Mouse (Mus musculus): ENCODE results near the gene Slc44a4. TPM values are rescaled to one million over a fixed set of nuclear protein-coding genes. Genes with fewer than 3 reads are reported as not detected.

The Slc44a4 gene
- polyA plus RNA-seq, 1 experiment from 2014 or later = not detected

DNA sequence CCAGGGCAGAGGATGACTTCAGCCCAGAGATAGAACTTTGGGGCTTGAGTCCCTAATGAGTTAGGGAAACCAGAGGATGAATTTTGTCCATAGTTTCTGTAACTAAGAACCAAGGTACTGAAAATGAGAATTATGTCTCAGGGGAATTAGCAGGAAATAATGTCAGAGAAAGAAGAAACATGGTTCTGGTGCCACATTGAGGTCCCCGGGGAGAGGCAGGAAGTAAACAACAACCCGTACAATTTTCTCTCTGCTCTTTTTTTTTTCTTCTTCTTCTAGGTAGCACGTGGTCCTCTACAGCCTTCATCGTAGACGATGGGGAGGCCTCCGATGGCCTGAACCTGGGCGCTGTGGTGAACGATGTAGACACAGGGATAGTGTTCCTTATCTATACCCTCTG, 18.0 kb downstream of the Slc44a4 start:
- Histone ChIP-seq H3K9me3 (ENCODE audit: control insufficient read depth, low read length) (no peaks in the 10 kb centered on the region), H3K4me2 (ENCODE audit: low read length) (peak overlapping the region; percentile 99), H3K9ac (ENCODE audit: low read length) (peak overlapping the region; percentile 89), H3K4me3 (ENCODE audit: control insufficient read depth in 1 of 2, insufficient read depth in 1 of 2, low read depth in 1 of 2, low read length in 2 of 2) (peak overlapping the region; percentile 77 to 84; a peak in 2 of 4 replicates), H3K27ac (replicated peaks in 1 of 2; ENCODE audit: control insufficient read depth in 1 of 2, insufficient read depth in 1 of 2, low read depth in 2 of 2, low read length in 2 of 2) (no peak overlapping the region), H3K4me1 (ENCODE audit: control insufficient read depth in 2 of 2, insufficient read depth in 2 of 2, low read length in 2 of 2) (peaks cover 8 to 10% of the 10 kb centered on the region in 2 experiments; a peak in 3 of 4 replicates), H3K27me3 (ENCODE audit: control insufficient read depth, insufficient read depth, low read length) (no peaks in the 10 kb centered on the region), H3K36me3 (ENCODE audit: control insufficient read depth, insufficient read depth, low read length) (peaks cover 21% of the 10 kb centered on the region)
- no peak for ATAC-seq (ENCODE audit: insufficient number of reproducible peaks, insufficient read depth, low FRiP score, low read depth)
- 78% methylated on average over 8 of the region's 8 CpGs for WGBS

DNA sequence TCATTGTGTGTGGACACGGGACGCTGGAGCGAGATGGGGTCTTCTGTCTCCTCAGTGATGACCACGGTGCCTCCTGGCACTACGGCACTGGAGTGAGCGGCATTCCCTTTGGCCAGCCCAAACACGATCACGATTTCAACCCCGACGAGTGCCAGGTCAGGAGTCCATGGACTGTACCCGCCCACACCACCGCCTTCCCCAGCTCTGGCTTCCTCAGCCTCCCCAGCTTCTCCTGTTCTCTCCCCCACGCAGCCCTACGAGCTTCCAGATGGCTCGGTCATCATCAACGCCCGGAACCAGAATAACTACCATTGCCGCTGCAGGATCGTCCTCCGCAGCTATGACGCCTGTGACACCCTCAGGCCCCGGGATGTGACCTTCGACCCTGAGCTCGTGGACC, 19.8 kb downstream of the Slc44a4 start:
- Histone ChIP-seq H3K36me3 (ENCODE audit: control insufficient read depth, insufficient read depth, low read length) (peaks cover 21% of the 10 kb centered on the region), H3K27ac (replicated peaks in 1 of 2; ENCODE audit: control insufficient read depth in 1 of 2, insufficient read depth in 1 of 2, low read depth in 2 of 2, low read length in 2 of 2) (no peak overlapping the region; a peak in 1 of 4 replicates), H3K4me1 (ENCODE audit: control insufficient read depth in 2 of 2, insufficient read depth in 2 of 2, low read length in 2 of 2) (peaks cover 7 to 10% of the 10 kb centered on the region in 2 experiments; a peak in 3 of 4 replicates), H3K4me3 (ENCODE audit: control insufficient read depth in 1 of 2, insufficient read depth in 1 of 2, low read depth in 1 of 2, low read length in 2 of 2) (no peak overlapping the region), H3K9ac (ENCODE audit: low read length) (no peak overlapping the region), H3K4me2 (ENCODE audit: low read length) (no peak overlapping the region), H3K27me3 (ENCODE audit: control insufficient read depth, insufficient read depth, low read length) (no peaks in the 10 kb centered on the region), H3K9me3 (ENCODE audit: control insufficient read depth, low read length) (no peaks in the 10 kb centered on the region)
- 70% methylated on average over 24 of the region's 24 CpGs for WGBS
- no peak for ATAC-seq (ENCODE audit: insufficient number of reproducible peaks, insufficient read depth, low FRiP score, low read depth)

DNA sequence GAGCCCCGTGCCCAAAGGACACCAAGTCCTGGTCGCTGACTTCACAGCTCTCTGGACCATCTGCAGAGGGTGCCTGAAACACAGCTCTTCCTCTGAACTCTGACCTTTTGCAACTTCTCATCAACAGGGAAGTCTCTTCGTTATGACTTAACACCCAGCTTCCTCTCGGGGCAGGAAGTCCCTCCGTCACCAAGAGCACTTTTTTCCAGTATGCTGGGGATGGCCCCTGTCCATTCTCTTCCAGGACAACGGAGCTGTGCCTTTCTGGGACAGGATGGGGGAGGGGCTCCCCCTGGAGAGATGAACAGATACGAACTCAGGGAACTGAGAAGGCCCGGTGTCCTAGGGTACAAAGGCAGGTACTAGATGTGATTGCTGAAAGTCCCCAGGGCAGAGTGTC, 20.6 kb downstream of the Slc44a4 start:
- no peaks in the 10 kb centered on the region for H3K9me3 ChIP-seq (ENCODE audit: control insufficient read depth, low read length)
- no peak overlapping the region for H3K4me3 ChIP-seq (ENCODE audit: control insufficient read depth in 1 of 2, insufficient read depth in 1 of 2, low read depth in 1 of 2, low read length in 2 of 2)
- H3K4me2 ChIP-seq (ENCODE audit: low read length) = no peak overlapping the region; the same call in 1 of the 2 replicates

DNA sequence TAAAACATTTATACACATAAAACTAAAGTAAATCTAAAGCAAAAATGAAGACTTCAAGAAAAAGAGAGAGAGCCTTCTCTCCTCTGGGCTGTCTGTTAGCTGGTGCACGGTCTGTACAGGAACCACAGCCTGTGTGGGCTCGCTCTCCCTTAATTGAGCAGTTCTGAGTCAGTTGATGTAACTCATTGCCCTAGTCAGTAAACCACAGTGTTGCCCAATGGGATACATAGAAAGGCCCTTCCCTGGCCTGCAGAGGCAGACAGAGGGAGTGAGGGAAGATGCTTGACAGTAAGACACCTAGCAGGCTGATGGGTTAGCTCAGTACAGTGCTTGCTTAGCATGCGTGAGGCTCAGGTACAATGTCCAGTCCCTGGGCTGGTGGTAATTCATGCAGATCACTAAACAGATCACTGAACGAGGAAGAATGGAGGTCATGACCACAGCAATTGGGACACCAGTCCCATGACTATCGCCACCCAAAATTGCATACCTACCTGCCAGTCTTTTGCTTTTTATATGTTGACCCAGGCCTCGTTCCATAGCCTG, 23.8 kb downstream of the Slc44a4 start:
- no peak for ATAC-seq (ENCODE audit: insufficient number of reproducible peaks, insufficient read depth, low FRiP score, low read depth)
- H3K27me3 ChIP-seq (ENCODE audit: control insufficient read depth, insufficient read depth, low read length) = no peaks in the 10 kb centered on the region

More for the DNA sequence above, 20.6 kb downstream of the Slc44a4 start:
- Histone ChIP-seq H3K27me3 (ENCODE audit: control insufficient read depth, insufficient read depth, low read length) (no peaks in the 10 kb centered on the region), H3K27ac (replicated peaks in 1 of 2; ENCODE audit: control insufficient read depth in 1 of 2, insufficient read depth in 1 of 2, low read depth in 2 of 2, low read length in 2 of 2) (no peak overlapping the region), H3K9ac (ENCODE audit: low read length) (no peak overlapping the region), H3K36me3 (ENCODE audit: control insufficient read depth, insufficient read depth, low read length) (peaks cover 21% of the 10 kb centered on the region), H3K4me1 (ENCODE audit: control insufficient read depth in 2 of 2, insufficient read depth in 2 of 2, low read length in 2 of 2) (peaks cover 7 to 10% of the 10 kb centered on the region in 2 experiments; a peak in 3 of 4 replicates)
- WGBS = 47% methylated on average over 8 of the region's 8 CpGs
- ATAC-seq (ENCODE audit: insufficient number of reproducible peaks, insufficient read depth, low FRiP score, low read depth) = no peak

DNA sequence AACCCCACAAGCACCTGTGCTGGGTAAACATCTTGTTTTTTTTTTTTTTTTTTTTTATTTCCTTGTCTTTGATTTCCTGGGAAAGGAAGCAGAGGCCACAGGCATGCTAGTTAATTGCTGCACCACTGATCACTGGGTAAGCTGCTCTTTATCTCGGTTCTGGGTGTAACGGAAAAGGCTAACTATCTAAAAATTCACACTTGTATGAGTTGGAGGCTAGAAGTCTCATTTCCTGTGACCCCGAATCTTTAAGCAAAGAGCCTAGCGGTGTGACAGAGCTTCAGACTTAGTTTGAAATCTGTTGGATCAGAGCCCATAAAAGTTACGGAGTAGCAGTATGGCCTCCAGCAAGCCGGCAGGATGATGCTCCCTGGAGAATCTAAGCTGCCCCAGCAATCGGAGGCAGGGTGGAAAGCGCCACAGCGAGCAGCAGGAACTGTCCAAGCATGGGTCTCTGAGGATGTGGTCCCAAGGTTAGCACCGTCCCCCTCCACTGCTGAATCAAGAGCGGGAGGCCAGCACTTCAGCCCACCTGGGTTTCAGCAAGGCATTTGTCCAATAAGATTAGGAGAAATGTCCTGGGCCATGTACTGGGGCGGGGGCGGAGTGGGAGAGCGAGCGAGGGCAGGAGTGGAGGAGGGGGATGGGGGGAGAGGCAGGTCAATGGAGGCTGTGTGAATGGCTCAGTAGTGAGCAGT, 27.2 kb downstream of the Slc44a4 start:
- H3K27me3 ChIP-seq (ENCODE audit: control insufficient read depth, insufficient read depth, low read length) = no peaks in the 10 kb centered on the region
- H3K9ac ChIP-seq (ENCODE audit: low read length) = peak overlapping the region; percentile 64
- H3K27ac ChIP-seq (replicated peaks in 1 of 2; ENCODE audit: control insufficient read depth in 1 of 2, insufficient read depth in 1 of 2, low read depth in 2 of 2, low read length in 2 of 2) = peak overlapping the region; percentile 66 to 75
- WGBS = 6% methylated on average over 15 of the region's 15 CpGs
- H3K4me3 ChIP-seq (ENCODE audit: control insufficient read depth in 1 of 2, insufficient read depth in 1 of 2, low read depth in 1 of 2, low read length in 2 of 2) = peak overlapping the region; percentile 29 to 31
- ATAC-seq (ENCODE audit: insufficient number of reproducible peaks, insufficient read depth, low FRiP score, low read depth) = peak; percentile 32; the same call in 1 of the 2 replicates
- no peaks in the 10 kb centered on the region for H3K36me3 ChIP-seq (ENCODE audit: control insufficient read depth, insufficient read depth, low read length)
- no peaks in the 10 kb centered on the region for H3K9me3 ChIP-seq (ENCODE audit: control insufficient read depth, low read length)
- H3K4me2 ChIP-seq (ENCODE audit: low read length) = peak overlapping the region; percentile 63
- peaks cover 3 to 10% of the 10 kb centered on the region in 2 experiments; a peak in 2 of 4 replicates for H3K4me1 ChIP-seq (ENCODE audit: control insufficient read depth in 2 of 2, insufficient read depth in 2 of 2, low read length in 2 of 2)

More for the DNA sequence above, 23.8 kb downstream of the Slc44a4 start:
- no peak overlapping the region for H3K4me2 ChIP-seq (ENCODE audit: low read length)
- H3K9ac ChIP-seq (ENCODE audit: low read length) = no peak overlapping the region
- WGBS = 81% methylated on average over 6 of the region's 6 CpGs
- no peak overlapping the region for H3K4me3 ChIP-seq (ENCODE audit: control insufficient read depth in 1 of 2, insufficient read depth in 1 of 2, low read depth in 1 of 2, low read length in 2 of 2)
- no peak overlapping the region for H3K27ac ChIP-seq (replicated peaks in 1 of 2; ENCODE audit: control insufficient read depth in 1 of 2, insufficient read depth in 1 of 2, low read depth in 2 of 2, low read length in 2 of 2)
- peaks cover 15% of the 10 kb centered on the region for H3K36me3 ChIP-seq (ENCODE audit: control insufficient read depth, insufficient read depth, low read length)
- H3K9me3 ChIP-seq (ENCODE audit: control insufficient read depth, low read length) = no peaks in the 10 kb centered on the region
- peaks cover 3 to 6% of the 10 kb centered on the region in 2 experiments; a peak in 2 of 4 replicates for H3K4me1 ChIP-seq (ENCODE audit: control insufficient read depth in 2 of 2, insufficient read depth in 2 of 2, low read length in 2 of 2)

DNA sequence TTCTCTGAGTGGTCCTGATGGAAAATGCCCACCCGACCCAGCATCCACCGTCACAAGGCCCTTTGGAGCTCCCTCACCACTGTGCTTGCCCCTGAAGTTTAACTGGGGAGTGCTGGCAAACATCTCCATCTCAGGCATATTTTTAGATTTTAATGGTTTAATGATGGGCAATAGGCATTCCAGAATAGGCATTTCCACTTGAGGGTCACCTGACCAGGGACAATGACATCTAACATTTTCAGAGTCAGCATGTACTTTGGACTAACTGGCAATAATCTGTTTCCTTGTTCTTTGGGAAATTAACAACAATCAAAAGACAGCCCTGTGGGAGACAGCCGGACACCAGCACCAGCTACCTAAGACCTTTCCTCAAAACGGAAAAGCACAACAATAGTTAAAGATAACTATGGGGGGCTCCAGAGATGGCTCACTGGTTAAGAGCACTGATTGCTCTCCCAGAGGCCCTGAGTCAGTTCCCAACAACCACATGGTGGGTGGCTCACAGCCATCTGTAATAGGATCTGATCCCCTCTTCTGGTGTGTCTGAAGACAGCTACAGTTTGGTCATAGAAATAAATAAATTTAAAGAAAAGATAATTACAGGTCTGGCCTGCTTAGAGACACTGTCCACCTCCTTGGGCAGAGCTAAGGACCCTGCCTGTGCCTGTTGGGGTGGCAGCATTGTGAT, 29.0 kb downstream of the Slc44a4 start:
- Histone ChIP-seq H3K9ac (ENCODE audit: low read length) (no peak overlapping the region), H3K4me3 (ENCODE audit: control insufficient read depth in 1 of 2, insufficient read depth in 1 of 2, low read depth in 1 of 2, low read length in 2 of 2) (no peak overlapping the region)

DNA sequence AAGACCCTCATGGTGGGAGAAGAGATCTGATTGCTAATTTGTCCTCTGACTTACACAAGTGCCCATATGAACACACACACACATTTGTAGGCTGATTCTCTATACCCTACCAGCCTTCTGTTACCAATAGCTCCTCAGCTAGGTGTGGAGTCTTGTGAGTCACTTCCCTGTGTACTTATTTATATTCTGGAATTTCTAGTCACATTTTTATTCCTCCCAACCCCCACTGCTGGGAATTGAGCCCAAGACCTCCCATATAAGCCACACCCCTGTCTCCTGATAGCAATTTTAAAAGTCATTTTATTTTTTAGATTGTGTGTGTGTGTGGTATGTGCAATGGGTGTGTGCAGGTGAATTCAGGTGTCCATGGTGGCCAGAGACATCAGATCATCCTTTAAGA, 30.1 kb downstream of the Slc44a4 start:
- H3K4me1 ChIP-seq (ENCODE audit: control insufficient read depth in 2 of 2, insufficient read depth in 2 of 2, low read length in 2 of 2) = peaks cover 3 to 10% of the 10 kb centered on the region in 2 experiments; a peak in 2 of 4 replicates
- no peak overlapping the region for H3K27ac ChIP-seq (replicated peaks in 1 of 2; ENCODE audit: control insufficient read depth in 1 of 2, insufficient read depth in 1 of 2, low read depth in 2 of 2, low read length in 2 of 2)
- H3K4me2 ChIP-seq (ENCODE audit: low read length) = no peak overlapping the region
- peaks cover under 1% of the 10 kb centered on the region for H3K36me3 ChIP-seq (ENCODE audit: control insufficient read depth, insufficient read depth, low read length)
- H3K27me3 ChIP-seq (ENCODE audit: control insufficient read depth, insufficient read depth, low read length) = no peaks in the 10 kb centered on the region
- no peaks in the 10 kb centered on the region for H3K9me3 ChIP-seq (ENCODE audit: control insufficient read depth, low read length)
- no peak overlapping the region; the same call in 1 of the 2 replicates for H3K9ac ChIP-seq (ENCODE audit: low read length)
- no peak for ATAC-seq (ENCODE audit: insufficient number of reproducible peaks, insufficient read depth, low FRiP score, low read depth)
- no peak overlapping the region for H3K4me3 ChIP-seq (ENCODE audit: control insufficient read depth in 1 of 2, insufficient read depth in 1 of 2, low read depth in 1 of 2, low read length in 2 of 2)

More for the DNA sequence above, 29.0 kb downstream of the Slc44a4 start:
- no peaks in the 10 kb centered on the region for H3K27me3 ChIP-seq (ENCODE audit: control insufficient read depth, insufficient read depth, low read length)
- no peaks in the 10 kb centered on the region for H3K9me3 ChIP-seq (ENCODE audit: control insufficient read depth, low read length)
- H3K4me2 ChIP-seq (ENCODE audit: low read length) = no peak overlapping the region
- H3K27ac ChIP-seq (replicated peaks in 1 of 2; ENCODE audit: control insufficient read depth in 1 of 2, insufficient read depth in 1 of 2, low read depth in 2 of 2, low read length in 2 of 2) = no peak overlapping the region
- H3K36me3 ChIP-seq (ENCODE audit: control insufficient read depth, insufficient read depth, low read length) = no peaks in the 10 kb centered on the region
- peaks cover 3 to 10% of the 10 kb centered on the region in 2 experiments; a peak in 2 of 4 replicates for H3K4me1 ChIP-seq (ENCODE audit: control insufficient read depth in 2 of 2, insufficient read depth in 2 of 2, low read length in 2 of 2)
- 75% methylated on average over 4 of the region's 4 CpGs for WGBS
- ATAC-seq (ENCODE audit: insufficient number of reproducible peaks, insufficient read depth, low FRiP score, low read depth) = no peak

Measured in heart, embryonic 14.5 days (tissue).